Mouse (Mus musculus): Measurements from ENCODE around the gene Slc9a9.

GRCm38 (mm10) chr9:94620846-94621245 lies 48.9 kb upstream of the Slc9a9 start:
- TF ChIP-seq POLR2A (IDR thresholded peaks at IDR 0.05; ENCODE audit: borderline replicate concordance, insufficient read depth, low read length) = no peak
- TF ChIP-seq CTCF (IDR thresholded peaks at IDR 0.05; ENCODE audit: borderline replicate concordance, insufficient read depth, low read depth, low read length) = no peak

Data from cerebellum, adult 2 months (tissue).